Mouse (Mus musculus) liver, postnatal 0 days (tissue): ENCODE measurements around the gene Ap2b1.

Experiments
- CTCF ChIP-seq: sonication (generic); IDR thresholded peaks from 2 replicates; pipeline ENCODE4 v1.5.1; 2016; ENCODE audit warnings: antibody characterized with exemption, low read depth
- EP300 ChIP-seq: IDR thresholded peaks from 2 replicates; pipeline ENCODE4 v1.6.1; 2016; ENCODE audit warnings: antibody characterized with exemption, low read depth, mild to moderate bottlenecking

- TF ChIP-seq EP300 (no peak), CTCF (no peak)
These were observed 6.6 kb upstream of the Ap2b1 start for GRCm38 (mm10) chr11:83292251-83292587.
